Mouse (Mus musculus): ENCODE results near the gene Acss1.

DNA sequence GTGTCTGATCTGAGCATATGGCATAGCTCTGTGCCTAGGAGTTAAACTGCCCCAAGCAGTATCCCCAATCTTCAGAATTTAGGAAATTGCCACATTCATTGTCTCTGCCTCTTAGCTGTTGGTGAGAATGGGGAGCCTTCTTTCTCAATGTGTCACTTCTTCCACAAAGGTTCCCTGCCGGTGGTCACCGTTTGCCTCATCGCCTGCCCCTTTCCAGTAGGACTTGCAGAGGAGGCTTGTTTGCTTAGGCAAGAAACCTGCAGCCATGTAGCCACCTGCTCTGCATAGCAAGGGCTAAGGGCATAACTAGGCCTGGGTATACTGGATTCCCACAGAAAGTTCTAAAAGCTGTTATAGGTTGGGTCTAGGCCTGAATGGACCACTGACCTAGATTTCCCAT, 95.8 kb downstream of the Acss1 start:
- TF ChIP-seq CTCF (IDR thresholded peaks at IDR 0.05; ENCODE audit: control insufficient read depth, insufficient read depth, insufficient read length) (no peak), CEBPB (IDR thresholded peaks at IDR 0.05; ENCODE audit: low read depth) (no peak), MYOG (IDR thresholded peaks at IDR 0.05; ENCODE audit: control insufficient read depth, extremely low read depth, insufficient read length) (no peak), USF1 (IDR thresholded peaks at IDR 0.05; ENCODE audit: low read depth) (no peak), MYOD1 (IDR thresholded peaks at IDR 0.05; ENCODE audit: control insufficient read depth, insufficient read length, low read depth) (no peak), MAX (IDR thresholded peaks at IDR 0.05) (no peak), FOSL1 (IDR thresholded peaks at IDR 0.05; ENCODE audit: insufficient read depth, low read length, poor library complexity, severe bottlenecking) (no peak)
